Mouse (Mus musculus): ENCODE data around the gene Tbl1xr1.
A peak's percentile ranks its signal among the peaks of the same experiment; 100 is the strongest.

The Tbl1xr1 gene

GRCm38 (mm10) chr3:22142846-22143641 lies 66.6 kb downstream of the Tbl1xr1 start:
- DNase-seq (ENCODE audit: low spot score): peak; percentile 34

- no peak for DNase-seq (ENCODE audit: low spot score)
Measured at GRCm38 (mm10) chr3:22144255-22144654, 67.8 kb downstream of the Tbl1xr1 start.

- DNase-seq (ENCODE audit: low spot score): no peak
Measured at GRCm38 (mm10) chr3:22147433-22147927, 71.0 kb downstream of the Tbl1xr1 start.

GRCm38 (mm10) chr3:22148306-22148932 lies 72.0 kb downstream of the Tbl1xr1 start:
- no peak for DNase-seq (ENCODE audit: low spot score)

- no peak for DNase-seq (ENCODE audit: low spot score)
Measured at GRCm38 (mm10) chr3:22150872-22151530, 74.5 kb downstream of the Tbl1xr1 start.

- DNase-seq (ENCODE audit: low spot score): no peak
Measured at GRCm38 (mm10) chr3:22152773-22153172, 76.3 kb downstream of the Tbl1xr1 start.

GRCm38 (mm10) chr3:22154522-22154921 lies 78.1 kb downstream of the Tbl1xr1 start:
- DNase-seq (ENCODE audit: low spot score): no peak

GRCm38 (mm10) chr3:22156397-22156796 lies 79.9 kb downstream of the Tbl1xr1 start:
- DNase-seq (ENCODE audit: low spot score): no peak

GRCm38 (mm10) chr3:22162948-22163347 lies 86.5 kb downstream of the Tbl1xr1 start:
- DNase-seq (ENCODE audit: low spot score): no peak

GRCm38 (mm10) chr3:22167856-22168255 lies 91.4 kb downstream of the Tbl1xr1 start:
- DNase-seq (ENCODE audit: low spot score): no peak

- DNase-seq (ENCODE audit: low spot score): no peak
Measured at GRCm38 (mm10) chr3:22168432-22168831, 92.0 kb downstream of the Tbl1xr1 start.

GRCm38 (mm10) chr3:22171526-22171925 lies 95.1 kb downstream of the Tbl1xr1 start:
- no peak for DNase-seq (ENCODE audit: low spot score)

GRCm38 (mm10) chr3:22172410-22172809 lies 96.0 kb downstream of the Tbl1xr1 start:
- DNase-seq (ENCODE audit: low spot score): no peak

- DNase-seq (ENCODE audit: low spot score): no peak
Measured at GRCm38 (mm10) chr3:22173171-22173570, 96.7 kb downstream of the Tbl1xr1 start.

GRCm38 (mm10) chr3:22174232-22174631 lies 97.8 kb downstream of the Tbl1xr1 start:
- no peak for DNase-seq (ENCODE audit: low spot score)

GRCm38 (mm10) chr3:22180076-22180475 lies 103.6 kb downstream of the Tbl1xr1 start:
- DNase-seq (ENCODE audit: low spot score): no peak

- DNase-seq (ENCODE audit: low spot score): no peak
Measured at GRCm38 (mm10) chr3:22181026-22181425, 104.6 kb downstream of the Tbl1xr1 start.

GRCm38 (mm10) chr3:22185265-22185664 lies 108.8 kb downstream of the Tbl1xr1 start:
- DNase-seq (ENCODE audit: low spot score): no peak

- peak; percentile 65 for DNase-seq (ENCODE audit: low spot score)
Measured at GRCm38 (mm10) chr3:22190498-22190897, 114.0 kb downstream of the Tbl1xr1 start.

- DNase-seq (ENCODE audit: low spot score): no peak
Measured at GRCm38 (mm10) chr3:22192931-22193330, 116.5 kb downstream of the Tbl1xr1 start.

GRCm38 (mm10) chr3:22194185-22194856 lies 117.9 kb downstream of the Tbl1xr1 start:
- DNase-seq (ENCODE audit: low spot score): no peak

- no peak for DNase-seq (ENCODE audit: low spot score)
Measured at GRCm38 (mm10) chr3:22198802-22199201, 122.3 kb downstream of the Tbl1xr1 start.
